Mouse (Mus musculus) duodenum, adult 2 months (tissue): ENCODE measurements around the gene Hbq1a. TPM values are rescaled to one million over a fixed set of nuclear protein-coding genes. Genes with fewer than 3 reads are reported as not detected.

Experiments used
- polyA plus RNA-seq: library from polyadenylated mRNA; depleted of rRNA; stranded (reverse); fragments of >200 nt; gene quantifications from 2 replicates; pipeline ENCODE4 v1.2.3, GENCODE M21; 2012; ENCODE audit warnings: low replicate concordance; rRNA removed

The Hbq1a gene
- polyA plus RNA-seq: 0.28 TPM in 1 of 2 replicates, not detected in the other

DNA sequence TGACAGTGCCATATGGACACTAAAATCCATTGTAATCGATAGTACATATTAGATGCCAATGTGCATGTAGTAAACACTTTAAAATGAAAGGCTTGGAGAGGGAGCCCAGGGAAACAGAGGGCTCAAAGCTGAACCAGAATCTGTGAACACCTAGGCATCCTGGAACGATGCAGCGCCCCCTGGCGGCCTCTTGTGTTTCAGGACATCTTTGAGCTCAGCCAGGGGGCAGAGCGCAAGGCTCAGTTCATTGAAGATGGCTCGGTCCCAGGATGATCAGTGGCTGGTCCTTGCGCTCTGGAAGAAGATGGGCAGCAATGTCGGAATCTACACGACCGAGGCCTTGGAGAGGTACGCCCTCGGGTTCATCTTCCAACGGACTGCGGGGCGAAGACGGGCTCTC lies at the start of gene Hbq1a:
Gene Hbq1a, plus strand, starts transcription at position 205 of the 400 bp plus-strand sequence.

GRCm38 (mm10) chr11:32267188-32267884 lies 32.5 kb upstream of the Hbq1a start, which contains the start of gene Nprl3:
Gene Nprl3 (minus strand): TSS chr11:32267707.

GRCm38 (mm10) chr11:32276347-32276746 lies 23.5 kb upstream of the Hbq1a start, which contains the start of gene Hba-x:
Gene Hba-x (plus strand): TSS chr11:32276400.

DNA sequence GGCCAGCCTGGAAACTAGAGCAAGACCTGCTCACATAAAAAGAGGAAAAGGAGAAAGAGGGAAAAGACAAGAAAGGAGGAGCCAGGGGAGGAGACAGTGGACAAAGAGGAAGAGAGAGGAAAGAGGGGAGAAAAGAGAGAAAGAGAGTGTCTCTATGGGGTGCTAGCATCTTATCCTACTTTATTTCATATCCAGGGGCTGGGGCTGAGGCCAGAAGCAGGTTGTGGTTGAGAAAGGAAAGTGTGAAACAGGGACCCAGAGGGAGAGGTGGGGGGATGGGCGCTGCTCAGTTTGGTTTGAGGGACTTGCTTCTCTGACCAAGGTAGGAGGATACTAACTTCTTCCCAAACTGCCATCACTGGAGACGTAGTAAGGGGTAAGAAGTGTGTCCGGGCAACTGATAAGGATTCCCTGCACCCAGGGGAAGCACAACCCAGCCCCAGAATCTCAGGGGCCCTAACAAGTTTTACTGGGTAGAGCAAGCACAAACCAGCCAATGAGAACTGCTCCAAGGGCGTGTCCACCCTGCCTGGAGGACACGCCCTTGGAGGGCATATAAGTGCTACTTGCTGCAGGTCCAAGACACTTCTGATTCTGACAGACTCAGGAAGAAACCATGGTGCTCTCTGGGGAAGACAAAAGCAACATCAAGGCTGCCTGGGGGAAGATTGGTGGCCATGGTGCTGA lies 16.6 kb upstream of the Hbq1a start, which contains the start of gene Hba-a1:
Gene Hba-a1, plus strand, starts transcription at position 421 of the 687 bp plus-strand sequence.

DNA sequence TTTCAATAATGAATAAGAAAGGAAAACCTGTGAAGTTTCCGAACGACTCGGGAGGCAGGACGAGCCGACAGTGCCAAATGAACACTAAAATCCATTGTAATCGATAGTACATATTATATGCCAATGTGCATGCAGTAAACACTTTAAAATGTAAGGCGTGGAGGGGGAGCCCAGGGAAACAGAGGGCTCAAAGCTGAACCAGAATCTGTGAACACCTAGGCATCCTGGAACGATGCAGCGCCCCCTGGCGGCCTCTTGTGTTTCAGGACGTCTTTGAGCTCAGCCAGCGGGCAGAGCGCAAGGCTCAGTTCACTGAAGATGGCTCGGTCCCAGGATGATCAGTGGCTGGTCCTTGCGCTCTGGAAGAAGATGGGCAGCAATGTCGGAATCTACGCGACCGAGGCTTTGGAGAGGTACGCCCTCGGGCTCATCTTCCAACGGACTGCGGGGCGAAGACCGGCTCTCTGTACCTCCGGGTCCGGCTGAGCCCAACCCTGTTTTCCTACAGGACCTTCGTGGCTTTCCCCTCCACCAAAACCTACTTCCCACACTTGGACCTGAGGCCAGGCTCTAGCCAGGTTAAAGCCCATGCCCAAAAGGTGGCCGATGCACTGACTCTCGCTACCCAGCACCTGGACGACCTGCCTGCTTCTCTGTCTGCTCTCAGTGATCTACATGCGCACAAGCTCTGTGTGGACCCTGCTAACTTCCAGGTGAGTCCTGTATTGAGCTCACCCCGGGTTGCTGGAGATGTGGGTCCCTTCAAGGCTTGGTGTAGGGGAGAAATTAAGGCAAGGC lies 13.0 kb upstream of the Hbq1a start, which contains the start of gene Hbq1b:
Gene Hbq1b, plus strand, starts transcription at position 271 of the 798 bp plus-strand sequence.

DNA sequence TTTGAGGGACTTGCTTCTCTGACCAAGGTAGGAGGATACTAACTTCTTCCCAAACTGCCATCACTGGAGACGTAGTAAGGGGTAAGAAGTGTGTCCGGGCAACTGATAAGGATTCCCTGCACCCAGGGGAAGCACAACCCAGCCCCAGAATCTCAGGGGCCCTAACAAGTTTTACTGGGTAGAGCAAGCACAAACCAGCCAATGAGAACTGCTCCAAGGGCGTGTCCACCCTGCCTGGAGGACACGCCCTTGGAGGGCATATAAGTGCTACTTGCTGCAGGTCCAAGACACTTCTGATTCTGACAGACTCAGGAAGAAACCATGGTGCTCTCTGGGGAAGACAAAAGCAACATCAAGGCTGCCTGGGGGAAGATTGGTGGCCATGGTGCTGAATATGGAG lies 3.7 kb upstream of the Hbq1a start, which contains the start of gene Hba-a2:
Gene Hba-a2, plus strand, starts transcription at position 287 of the 400 bp plus-strand sequence.

GRCm38 (mm10) chr11:32347607-32348432 lies 48.0 kb downstream of the Hbq1a start, which contains the start of gene Sh3pxd2b:
Gene Sh3pxd2b (plus strand): TSS chr11:32347820.

Other genes with a start within 250 kb of the Hbq1a start
- 0.57 and 0.71 TPM in 2 replicates for gene Il9r, start 99.8 kb upstream of the Hbq1a start, polyA plus RNA-seq
- 12.3 and 15.8 TPM in 2 replicates for gene Snrnp25, start 94.7 kb upstream of the Hbq1a start, polyA plus RNA-seq
- gene Rhbdf1, start 77.8 kb upstream of the Hbq1a start, polyA plus RNA-seq: 50.3 and 79.0 TPM in 2 replicates
- 7.1 and 7.6 TPM in 2 replicates for gene Mpg, start 73.6 kb upstream of the Hbq1a start, polyA plus RNA-seq
- gene Nprl3, start 32.4 kb upstream of the Hbq1a start, polyA plus RNA-seq: 40.1 and 54.2 TPM in 2 replicates
- gene Hba-x, start 23.7 kb upstream of the Hbq1a start, polyA plus RNA-seq: not detected in 2 replicates
- 672 and 2,221 TPM in 2 replicates for gene Hba-a1, start 16.6 kb upstream of the Hbq1a start, polyA plus RNA-seq
- not detected in 2 replicates for gene Hbq1b, start 13.1 kb upstream of the Hbq1a start, polyA plus RNA-seq
- 448 and 2,655 TPM in 2 replicates for gene Hba-a2, start 3.6 kb upstream of the Hbq1a start, polyA plus RNA-seq
- gene Sh3pxd2b, start 47.8 kb downstream of the Hbq1a start, polyA plus RNA-seq: 1.2 and 2.0 TPM in 2 replicates
- gene Ubtd2, start 155.3 kb downstream of the Hbq1a start, polyA plus RNA-seq: 0.84 and 0.90 TPM in 2 replicates
- gene Efcab9, start 232.0 kb downstream of the Hbq1a start, polyA plus RNA-seq: not detected in 2 replicates
- gene Stk10, start 233.2 kb downstream of the Hbq1a start, polyA plus RNA-seq: 5.7 and 30.0 TPM in 2 replicates